Mouse (Mus musculus): ENCODE data around the gene Gng12.
"Not testable (repeated sequence)": the region's sequence is repeated elsewhere in the genome, so short reads cannot be mapped to it uniquely, and the experiment has no call there.

Gene Gng12

GRCm38 (mm10) chr6:66958466-66959235 is 62.5 kb downstream of the Gng12 start:
- DNase-seq, result no peak

DNA sequence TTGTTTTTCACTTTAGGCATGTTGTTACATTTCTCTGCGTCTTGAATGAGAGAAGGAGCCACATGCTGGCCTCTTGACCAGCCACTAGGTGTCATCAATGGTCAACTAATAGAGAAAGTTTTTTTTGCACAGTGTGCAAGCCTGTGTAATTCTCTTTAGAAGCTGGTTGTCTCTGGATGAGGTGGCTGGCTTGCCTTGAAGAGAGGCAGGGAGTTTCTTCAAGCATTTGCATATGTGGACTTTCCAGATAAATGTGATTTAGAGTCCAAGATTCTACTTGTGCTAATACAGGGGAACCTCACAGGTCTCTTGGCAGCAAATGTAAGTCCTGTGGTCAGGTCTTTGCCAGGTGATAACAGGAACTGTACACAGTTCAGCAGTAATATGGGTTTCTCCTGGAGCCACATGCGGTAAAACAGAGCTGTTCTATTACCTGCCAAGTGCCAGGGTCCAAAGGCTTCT is 66.4 kb downstream of the Gng12 start:
- peak; percentile 45 for DNase-seq

GRCm38 (mm10) chr6:66963068-66963467 is 66.9 kb downstream of the Gng12 start:
- no peak for DNase-seq

- not testable (repeated sequence) for DNase-seq
These were observed 67.5 kb downstream of the Gng12 start for GRCm38 (mm10) chr6:66963651-66964050.

DNA sequence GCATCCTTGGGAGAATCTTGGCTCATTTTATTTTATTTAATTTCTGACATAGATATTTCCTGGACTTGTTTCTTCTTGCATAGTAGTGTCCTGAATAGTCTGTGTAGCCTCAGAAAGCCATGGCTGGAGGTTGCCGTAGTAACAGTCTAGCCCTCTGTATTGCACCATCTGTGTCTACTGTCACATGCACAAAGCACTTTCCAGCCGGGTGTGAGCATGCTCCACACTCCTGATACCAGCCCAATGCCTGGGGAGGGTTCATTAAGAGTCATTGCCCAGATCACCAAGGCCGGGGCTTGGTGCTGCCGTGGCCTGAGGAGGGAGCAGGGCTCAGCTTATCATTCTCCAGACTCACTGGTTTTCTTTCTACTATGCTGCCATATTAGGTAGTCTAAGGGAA is 68.0 kb downstream of the Gng12 start:
- peak; percentile 40 for DNase-seq

GRCm38 (mm10) chr6:66965203-66965602 is 69.0 kb downstream of the Gng12 start:
- no peak for DNase-seq

- DNase-seq, result no peak
These were observed 71.6 kb downstream of the Gng12 start for GRCm38 (mm10) chr6:66967788-66968187.

DNA sequence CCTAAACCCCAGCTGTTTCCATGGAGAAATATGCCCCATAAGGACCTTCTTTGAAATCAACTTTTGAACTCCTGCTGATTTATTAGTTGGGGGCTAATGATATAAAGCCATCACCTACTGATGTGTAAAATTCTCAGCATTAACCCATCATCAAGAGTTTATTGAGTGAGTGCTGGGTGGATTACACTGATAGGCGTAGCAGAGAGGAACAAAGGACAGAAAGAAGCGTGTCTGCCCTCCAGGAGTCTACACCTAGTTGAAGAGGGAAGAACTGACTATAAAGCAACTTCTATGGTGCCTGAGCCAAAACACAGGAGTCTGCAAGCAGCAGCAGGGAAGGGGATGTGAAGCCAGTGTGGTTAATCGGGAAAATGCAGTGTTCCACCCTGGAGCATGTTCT is 73.2 kb downstream of the Gng12 start:
- no peak for DNase-seq

DNA sequence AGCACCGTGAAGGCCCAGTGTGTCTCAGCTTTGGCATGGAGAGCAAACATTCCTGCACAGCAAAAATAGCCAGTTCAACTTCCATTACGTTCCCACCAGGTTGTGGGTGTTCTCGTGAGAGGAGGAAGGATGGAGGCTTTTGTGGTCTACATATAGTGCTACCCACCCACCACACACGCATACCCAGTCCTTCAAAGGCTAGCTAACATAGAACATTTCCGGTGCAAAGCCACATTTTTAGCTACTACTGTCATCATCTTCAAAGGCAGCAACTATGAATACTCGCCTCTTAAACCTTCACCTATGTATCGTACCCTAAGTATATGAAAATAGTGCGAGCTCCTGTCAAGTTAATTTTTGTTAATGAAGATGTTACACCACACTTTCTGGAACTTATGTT is 76.1 kb downstream of the Gng12 start:
- DNase-seq, result no peak

- DNase-seq, result peak; percentile 51
These were observed 77.0 kb downstream of the Gng12 start for GRCm38 (mm10) chr6:66973180-66973579.

DNA sequence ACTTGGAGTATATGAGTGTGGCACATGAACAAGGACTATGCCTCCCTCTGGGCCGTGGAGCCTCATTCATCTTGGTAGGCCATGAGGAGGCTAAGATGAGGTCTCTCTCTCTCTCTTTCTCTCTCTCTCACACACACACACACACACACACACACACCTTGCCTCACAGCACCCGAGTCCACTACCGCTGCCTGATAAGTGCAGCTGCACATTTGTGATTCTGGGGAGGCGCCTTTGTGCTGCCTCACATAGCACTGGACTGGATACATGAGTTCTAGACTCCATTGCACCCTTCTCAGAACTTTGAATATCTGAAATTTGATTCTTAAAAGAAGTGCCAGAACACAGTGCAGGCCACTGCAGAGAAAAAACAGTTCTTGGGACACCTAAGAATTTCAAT is 79.3 kb downstream of the Gng12 start:
- DNase-seq, result peak; percentile 51

DNA sequence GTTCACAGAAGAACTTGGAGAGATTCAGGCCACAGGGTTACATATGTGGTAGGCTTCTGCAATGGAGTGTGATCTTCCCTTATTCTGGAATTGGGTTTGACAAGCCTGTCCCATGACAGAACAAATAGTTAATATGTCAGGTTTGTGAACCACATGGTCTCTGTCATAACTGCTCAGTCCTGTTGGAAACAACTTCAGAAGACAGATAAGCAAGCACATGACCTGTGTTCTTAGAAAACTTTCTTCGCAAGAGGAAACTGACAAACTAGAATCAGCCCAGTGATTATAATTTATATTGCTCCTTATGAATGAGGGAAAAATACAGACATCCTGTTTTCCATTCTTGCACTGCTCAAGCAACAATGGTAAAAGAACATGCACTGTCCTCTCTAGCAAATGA is 83.0 kb downstream of the Gng12 start:
- DNase-seq, result no peak

GRCm38 (mm10) chr6:66980040-66980439 is 83.8 kb downstream of the Gng12 start:
- no peak for DNase-seq

DNA sequence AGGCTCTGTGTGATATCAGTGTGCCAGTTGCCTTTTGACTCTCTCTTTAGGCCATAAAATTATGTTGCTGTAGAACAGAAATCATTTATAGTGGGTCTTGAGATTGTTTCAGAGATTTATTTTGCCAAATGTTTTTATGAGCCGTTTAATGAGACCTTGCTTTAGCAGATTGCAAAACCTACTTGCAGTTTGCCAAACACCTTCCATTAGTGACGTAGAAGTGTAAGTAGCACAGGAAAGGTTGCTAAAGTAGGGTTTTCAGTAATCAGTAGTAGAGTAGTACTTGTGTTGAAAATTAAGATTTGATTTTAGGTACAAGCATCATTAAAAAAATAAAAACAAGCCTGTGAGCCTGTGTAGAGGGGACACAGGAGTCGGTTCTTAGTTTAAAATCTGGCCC is 85.2 kb downstream of the Gng12 start:
- DNase-seq, result no peak

- DNase-seq, result no peak
These were observed 85.7 kb downstream of the Gng12 start for GRCm38 (mm10) chr6:66981864-66982263.

- no peak for DNase-seq
These were observed 87.9 kb downstream of the Gng12 start for GRCm38 (mm10) chr6:66984079-66984478.

DNA sequence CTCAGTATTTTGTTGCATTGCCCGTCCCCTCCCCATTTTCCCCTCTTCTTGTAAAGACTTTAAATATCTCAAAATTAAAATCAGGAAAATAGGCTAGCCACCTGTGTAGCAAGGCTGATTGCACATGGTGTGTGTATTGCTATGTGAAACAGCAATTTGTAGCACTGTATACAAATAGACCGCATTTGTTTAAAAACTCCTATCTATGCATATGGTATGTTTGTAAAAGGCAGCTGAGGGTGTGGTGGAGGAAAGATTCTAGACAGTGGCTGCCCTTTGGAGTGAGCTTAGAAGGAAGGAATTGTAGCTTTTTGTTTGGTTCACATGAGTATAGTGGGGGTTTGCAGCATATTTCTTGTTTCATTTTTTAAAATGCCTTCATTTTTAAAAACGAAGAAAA is 88.5 kb downstream of the Gng12 start:
- DNase-seq, result no peak

DNA sequence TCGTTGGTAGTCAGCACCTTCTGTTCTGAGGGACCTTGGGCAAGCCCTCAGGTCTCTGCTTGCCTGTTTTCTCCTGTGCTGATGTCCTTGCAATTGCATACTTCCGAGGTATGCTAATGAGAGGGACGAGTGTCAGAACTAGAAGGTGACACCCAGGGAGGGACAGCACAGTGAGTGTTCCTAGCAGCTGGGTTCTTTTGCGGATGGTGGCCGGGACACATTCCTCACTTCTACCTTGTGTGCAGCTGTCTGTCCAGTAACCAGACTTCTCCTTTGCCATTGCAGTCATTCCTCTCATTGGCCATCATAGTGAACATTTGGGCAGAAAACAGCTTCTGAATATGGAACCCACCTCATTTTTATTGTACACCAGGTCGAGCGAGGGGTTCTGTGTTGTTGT is 89.3 kb downstream of the Gng12 start:
- DNase-seq, result no peak

DNA sequence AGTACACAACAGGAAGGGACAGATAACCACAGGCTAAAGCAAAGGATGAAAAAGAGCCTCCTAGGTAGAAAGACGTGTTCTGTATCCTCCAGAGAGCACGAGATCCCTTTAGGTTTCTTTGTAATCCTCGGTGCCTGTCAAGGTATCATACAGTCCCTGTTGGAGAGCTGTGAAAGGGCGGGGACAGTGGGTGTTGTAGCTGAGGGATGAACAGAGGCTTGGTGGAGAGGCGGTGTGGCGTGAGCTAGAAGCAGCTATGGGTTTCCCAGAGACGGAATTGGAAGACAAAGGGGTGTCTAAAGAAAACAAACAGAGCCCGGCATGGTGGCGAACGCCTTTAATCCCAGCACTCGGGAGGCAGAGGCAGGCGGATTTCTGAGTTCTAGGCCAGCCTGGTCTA is 89.9 kb downstream of the Gng12 start:
- DNase-seq, result peak; percentile 57

DNA sequence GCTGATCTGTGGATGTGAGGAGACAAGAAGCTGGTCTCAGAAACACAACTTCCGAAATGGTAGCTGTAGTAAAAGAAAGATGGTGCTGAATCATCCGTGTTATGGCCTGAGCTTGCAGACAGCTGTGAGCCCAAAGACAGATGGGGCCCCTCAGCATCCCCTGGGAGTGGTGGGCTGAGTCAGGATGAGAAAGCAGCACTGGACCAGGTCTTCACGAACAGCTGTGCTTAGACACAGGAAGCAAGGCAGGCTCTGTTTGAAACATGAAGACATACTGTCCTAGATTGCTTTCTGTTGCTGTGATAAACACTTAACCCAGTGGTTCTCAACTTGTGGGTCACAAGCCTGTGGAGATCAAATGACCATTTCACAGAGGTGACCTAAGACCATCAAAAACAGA is 91.4 kb downstream of the Gng12 start:
- DNase-seq, result peak; percentile 85

GRCm38 (mm10) chr6:66988363-66988762 is 92.2 kb downstream of the Gng12 start:
- DNase-seq, result no peak

GRCm38 (mm10) chr6:66989037-66989436 is 92.8 kb downstream of the Gng12 start:
- no peak for DNase-seq

GRCm38 (mm10) chr6:66989518-66989917 is 93.3 kb downstream of the Gng12 start:
- no peak for DNase-seq

GRCm38 (mm10) chr6:66992232-66992631 is 96.0 kb downstream of the Gng12 start:
- DNase-seq, result no peak

DNA sequence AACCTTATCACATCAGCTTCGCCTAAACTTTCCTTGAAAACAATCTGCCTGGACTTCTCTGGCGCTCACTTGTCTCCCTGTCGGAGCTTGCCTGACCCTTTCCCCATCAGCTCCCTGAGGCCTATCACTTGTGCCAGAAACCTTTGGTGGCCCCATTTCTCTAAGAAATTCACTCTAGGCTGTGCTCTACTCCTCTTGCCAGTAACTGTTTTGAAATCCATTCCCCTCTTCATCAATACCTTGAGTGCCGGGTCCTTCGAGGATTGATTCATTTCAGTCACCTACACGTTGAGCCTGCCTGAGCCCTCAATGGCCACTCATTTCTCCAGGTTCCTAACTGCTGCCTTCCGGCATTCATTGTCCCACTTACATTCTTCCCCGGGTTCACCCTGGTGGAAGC is 96.6 kb downstream of the Gng12 start:
- DNase-seq, result no peak

Measured in liver (tissue).